Mouse (Mus musculus) thymus, adult 18-20 months (tissue): ENCODE data around the gene Ptpn6.

Source experiments
- DNase-seq, 2 experiments: peaks; one replicate each; pipeline ENCODE4 v3.0.0; 2022; ENCODE audit warnings: mixed read lengths in 2 of 2

The Ptpn6 gene

DNA sequence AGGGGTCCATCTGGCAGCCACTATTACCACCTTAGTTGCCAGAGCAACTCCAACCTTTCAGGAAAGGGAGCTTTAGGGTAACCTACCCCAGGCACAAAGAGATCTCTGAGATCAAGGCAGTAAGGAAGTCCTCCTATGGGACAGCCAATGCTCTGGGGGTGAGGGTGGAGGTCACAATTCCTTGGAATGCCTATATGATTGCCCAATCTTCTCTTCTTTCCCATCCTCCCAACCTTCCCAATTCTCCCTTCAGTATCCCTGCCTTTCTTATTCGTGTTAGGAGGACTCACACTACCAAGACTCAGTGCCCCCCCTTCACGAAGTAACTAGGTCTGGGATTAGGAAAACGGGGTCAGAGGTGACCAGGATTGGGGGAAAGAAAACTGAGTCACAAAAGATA, 16.8 kb upstream of the Ptpn6 start:
- no peak for DNase-seq

DNA sequence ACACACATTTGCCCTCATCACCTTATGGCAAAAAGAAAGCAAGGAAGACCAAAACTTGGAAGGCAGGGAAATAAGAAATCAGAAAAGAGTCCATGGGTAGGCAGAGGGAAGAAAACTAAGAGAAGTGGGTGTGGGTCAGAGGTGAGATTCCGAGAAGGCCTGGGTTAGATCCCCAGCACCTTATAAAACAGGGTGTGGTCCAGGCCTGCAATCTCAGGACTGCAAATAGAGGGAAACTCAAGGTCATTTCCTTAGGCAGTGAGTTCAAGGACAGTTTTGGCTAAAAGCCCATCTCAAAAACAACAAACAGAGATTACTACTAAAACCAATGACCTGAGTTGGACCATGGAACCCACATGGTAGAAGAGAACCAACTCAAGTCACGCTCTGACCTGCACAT, 15.3 kb upstream of the Ptpn6 start:
- DNase-seq = no peak

DNA sequence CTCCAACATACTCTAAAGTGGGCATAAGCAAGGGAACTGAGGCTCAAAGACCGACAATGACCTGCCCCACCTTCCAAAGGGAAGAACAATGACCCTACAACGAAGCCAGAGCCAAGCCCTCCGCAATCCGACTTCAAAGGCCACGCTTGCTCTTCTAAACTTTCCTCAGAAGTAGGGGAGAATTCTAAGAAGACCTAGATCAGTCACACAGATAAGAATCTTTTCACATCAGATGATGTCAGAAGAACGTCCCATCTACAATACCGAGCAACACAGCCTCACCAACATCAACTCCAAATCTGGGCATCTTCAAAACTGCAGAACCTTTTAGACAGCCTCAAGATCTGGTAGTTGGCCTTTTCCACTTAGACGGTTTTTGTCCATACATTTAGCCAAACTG, 11.9 kb upstream of the Ptpn6 start:
- no peak for DNase-seq

DNA sequence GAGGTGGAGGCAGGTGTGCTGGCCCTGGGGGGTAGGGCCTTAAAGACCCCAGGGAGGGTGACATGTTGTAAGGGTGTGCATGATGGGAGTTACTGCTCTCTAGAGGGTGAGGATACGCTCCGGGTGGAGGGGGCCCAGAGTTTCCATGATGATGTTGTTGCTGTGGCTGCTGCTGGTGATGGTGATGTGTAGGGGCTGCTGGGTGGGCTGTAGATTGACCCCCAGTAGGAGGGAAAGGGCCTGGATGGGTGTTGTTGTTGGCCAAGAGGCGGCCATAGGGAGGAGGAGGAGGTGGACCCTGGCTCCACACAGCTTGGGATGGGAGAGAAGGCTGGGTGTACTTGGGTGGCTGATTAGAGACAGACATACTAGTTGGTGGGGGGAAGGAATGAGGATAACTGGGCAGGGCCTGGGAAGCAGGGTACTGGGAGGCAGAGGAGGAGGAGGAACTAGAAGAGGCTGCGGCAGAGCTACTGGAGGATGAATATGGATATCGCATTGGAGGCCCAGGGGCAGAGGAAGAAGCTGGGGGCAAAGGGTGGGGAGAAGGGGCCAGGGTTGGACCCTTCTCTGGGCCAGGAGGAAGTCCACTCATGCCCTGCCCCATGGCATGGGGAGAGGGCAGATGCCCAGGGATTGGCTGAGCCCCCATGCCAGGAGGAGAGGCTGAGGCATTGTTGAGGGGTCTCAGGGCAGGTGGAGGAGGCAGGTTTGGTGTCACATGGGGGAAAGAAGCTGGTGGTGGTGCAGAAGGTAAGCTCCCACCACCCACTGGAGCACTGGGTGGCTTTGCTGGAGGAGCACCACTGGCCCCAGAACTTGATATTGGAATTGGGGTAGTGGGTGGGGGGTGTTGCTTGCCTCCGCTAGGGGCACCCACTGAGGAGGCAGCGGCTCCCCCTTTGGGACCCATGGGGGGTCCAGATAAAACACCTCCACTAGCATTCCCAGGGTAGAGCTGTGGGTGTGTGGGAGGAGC, 8.4 kb upstream of the Ptpn6 start:
- peak in 1 of 2 experiments; percentile 12 for DNase-seq

DNA sequence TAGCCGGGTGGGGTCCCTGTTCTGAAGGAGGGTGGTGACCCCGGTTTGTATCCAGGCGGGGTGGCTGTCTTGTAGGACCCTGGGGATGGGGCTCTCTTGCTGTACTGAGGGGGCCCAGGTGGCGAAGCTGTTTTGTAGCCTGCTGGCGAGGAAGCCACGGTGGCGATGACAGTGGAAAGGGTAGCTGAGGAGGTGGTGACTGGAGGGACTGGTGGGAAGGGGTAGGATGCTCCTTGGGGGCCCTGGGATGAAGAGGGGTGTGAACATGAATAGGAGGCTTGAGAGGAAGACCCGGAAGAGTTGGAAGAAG, 7.7 kb upstream of the Ptpn6 start:
- DNase-seq = peak in 1 of 2 experiments; percentile 45

DNA sequence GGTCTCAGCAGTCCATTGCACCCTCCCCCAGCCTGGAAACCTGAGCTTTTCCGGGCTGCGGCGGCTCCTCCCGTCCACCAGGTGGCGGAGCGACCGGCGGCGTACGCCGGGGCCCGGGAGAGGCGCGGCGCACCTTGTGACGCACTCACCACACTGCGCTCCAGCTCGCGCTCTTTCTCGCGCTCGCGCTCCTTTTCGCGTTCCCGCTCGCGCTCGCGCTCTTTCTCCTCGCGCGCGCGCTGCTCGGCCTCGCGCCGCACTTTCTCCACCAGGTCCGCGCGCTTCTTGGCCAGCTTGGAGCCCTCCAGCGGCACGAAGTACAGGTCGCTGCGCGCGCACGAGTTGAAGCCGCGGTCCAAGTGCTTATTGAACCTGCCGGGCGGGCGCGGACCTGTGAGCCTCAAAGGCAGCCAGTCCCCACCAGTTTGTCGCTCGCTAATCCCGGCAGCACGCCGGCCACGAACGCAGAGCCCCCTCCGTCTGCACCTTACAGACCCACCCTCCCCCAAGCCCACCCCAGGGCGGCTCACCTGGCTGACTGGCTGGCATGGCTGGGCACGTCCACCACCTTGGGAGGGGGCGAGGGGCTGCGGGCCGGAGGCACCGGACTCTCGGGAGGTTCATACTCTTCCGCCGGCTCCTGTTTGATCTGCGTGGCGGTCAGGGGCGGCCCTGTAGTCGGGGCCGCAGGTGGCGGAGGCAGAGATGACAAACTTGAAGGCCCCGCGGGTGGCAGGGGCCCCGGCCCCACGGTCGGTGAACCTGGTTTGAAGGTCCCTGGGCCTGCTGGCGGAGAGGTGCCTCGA, 7.2 kb upstream of the Ptpn6 start:
- peak; percentile 88 for DNase-seq

DNA sequence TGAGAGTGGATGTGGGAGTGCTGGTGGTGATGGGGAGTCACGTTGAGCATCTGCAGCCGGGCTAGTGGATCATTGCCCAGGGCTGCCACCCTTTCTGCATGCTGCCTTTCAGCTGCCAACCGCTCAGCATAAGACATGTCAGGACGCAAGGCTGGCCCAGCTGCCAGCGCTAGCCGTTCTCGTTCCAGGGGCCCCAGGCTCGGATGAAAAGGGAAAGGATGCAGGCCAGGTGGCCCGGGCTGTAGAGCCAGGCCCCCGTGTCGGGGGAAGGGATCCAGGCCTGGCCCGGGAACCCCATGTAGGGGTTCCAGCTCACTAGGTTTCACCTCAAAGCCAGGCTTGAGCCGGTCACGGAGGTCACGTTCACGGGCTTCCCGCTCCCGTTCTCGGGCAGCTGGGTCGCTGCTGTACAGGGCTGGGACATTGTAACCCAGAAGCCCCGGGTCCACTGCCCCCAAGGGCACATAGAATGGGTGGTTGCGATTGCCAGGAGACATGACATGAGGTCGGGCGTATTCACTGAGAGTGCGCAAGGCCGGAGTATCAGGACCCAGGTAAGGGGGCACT, 6.3 kb upstream of the Ptpn6 start:
- DNase-seq = peak in 1 of 2 experiments; percentile 62

DNA sequence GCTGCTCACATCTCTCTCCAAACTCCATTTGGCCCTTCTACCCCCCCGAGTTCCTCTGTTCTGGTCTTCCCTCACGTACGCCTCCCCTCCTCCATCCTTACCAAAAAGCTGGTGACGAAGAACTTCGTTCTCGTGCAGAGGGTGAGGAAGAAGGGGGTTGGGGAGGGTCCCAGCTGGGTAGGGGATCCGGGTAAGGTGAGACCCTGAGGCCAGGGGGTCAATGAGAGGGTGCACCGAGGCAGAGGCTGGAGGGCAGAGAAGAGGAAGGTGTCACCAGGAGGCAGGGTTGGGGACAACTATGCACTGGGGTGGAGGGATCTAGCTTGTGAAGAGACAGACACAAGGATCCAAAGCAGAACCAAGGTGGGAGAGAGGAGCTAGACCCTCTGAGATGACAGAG, 5.1 kb upstream of the Ptpn6 start:
- DNase-seq = peak in 1 of 2 experiments; percentile 14

DNA sequence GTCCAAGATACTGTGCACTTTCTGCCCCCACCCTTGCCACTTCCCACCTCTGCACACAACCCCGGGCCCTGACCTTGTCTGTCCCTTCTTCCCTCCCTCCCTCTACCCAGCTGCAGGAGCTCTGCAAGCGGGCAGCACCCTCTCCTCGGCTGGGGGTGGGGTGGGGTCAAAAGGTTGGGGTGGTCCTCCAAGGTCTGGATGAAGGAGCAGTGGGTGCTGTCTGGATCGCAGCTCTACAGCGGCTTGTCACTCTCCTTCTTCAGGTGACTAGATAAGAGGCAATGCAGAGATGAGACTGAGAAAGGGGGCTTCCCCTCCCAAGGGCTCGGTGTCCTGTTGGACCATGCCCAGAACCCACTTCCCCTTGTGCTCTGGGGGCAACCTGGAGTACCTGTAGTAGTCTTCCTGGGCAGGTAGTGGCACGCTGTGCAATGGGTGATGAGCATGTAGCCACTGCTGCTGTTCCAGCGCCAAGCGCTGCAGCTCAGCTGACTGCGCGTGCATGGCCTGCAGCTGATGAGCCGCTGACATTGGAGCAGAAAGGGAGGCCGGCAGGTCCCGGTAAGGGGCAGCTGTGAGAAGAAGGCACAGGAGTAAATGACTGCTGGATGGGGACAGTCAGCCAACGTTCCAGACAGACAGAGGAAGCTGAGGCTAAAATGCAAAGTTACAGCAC, 4.5 kb upstream of the Ptpn6 start:
- peak in 1 of 2 experiments; percentile 10 for DNase-seq

DNA sequence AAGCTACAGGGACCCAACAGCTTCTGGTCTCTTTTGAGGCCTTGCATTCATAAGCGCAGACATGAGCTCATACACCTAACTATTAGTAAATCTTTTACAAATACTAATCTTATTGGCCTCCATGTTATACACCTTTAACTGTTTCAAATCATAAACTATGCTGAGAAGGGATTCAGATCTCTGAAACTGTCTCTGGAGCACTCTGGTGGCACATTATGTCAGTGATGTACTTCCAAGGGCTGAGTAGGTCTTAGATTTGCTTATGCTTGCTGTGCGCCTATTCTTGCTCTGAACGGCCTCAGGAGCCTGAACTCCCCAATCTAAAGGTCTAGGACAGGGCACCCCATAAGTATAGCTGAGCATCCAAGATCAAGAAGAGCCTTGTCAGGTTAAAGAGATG, 3.3 kb upstream of the Ptpn6 start:
- no peak for DNase-seq

DNA sequence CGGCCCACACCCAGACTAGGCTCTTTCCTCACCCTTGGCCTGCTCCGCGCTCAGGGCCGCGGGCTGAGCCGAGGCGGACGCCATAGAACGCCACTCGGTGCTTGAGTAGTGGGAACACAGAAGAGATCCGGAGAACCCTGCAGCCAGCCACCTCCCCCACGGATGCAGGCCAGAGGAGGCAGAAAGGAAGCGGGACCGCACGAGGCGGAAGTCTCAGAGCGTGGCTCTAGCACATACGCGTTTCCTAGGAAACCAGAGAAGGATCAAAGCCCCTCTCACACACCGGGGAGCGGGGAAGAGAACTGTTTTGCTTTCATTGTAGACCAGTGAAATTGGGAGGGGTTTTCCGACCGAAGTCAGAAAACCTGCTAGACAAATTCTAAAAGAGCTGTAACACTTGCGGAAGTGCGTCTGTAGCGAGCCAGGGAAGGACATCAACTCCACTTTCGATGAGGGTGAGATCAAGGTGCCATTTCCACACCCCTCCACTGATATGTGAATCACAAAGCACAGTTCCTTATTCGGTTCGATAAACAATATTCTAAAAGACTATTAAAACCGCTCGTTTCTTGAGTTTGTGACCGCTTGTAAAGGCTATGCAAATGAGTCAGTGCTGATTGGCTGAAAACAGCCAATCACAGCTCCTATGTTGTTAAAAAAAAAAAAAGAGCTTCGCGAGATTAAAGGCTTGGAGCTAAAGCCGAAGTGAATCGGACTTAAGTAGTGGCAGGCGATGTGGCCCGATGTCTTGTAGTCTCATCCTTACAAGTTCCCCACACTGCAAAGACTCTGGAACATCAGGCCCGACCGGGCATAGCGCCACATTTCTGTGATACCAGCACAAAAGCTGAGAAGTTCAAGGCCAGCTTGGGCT, 2.6 kb upstream of the Ptpn6 start, which contains the start of gene Grcc10:
Gene Grcc10, minus strand, starts transcription at position 487 of the 874 bp plus-strand sequence.
- DNase-seq = peak; percentile 89 to 95

DNA sequence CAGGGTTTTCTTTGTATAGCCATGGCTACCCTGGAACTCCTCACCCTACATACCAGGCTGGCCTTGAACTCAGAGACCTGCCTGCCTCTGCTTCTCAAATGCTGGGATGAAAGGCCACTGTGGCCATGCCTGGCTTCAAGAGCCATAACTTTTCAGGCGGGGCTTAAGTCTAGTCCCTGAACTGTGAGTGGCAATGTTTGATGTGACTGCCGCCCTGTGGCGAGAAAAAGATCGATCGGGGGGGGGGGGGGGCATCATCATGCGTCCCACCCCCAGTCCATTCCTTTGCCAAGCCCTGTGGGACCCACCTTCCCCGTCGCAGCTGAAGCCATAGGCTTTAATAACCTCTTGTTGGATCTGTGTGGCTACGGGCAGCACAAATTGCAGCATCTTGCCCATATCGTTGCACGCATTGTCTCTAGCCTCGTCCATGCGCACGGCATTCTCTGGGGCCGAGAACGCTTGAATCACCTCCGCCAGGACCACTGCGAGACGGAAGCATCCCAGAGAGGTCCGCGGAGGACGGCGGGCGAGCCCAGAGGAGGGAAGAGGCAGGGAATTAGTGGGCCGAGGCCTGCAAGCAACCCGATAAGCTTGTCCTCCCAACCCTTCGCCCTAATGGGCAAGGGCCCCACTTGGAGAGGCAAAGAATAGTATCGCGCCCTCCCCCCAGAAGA, 1.8 kb upstream of the Ptpn6 start:
- DNase-seq = peak; percentile 55 to 59

DNA sequence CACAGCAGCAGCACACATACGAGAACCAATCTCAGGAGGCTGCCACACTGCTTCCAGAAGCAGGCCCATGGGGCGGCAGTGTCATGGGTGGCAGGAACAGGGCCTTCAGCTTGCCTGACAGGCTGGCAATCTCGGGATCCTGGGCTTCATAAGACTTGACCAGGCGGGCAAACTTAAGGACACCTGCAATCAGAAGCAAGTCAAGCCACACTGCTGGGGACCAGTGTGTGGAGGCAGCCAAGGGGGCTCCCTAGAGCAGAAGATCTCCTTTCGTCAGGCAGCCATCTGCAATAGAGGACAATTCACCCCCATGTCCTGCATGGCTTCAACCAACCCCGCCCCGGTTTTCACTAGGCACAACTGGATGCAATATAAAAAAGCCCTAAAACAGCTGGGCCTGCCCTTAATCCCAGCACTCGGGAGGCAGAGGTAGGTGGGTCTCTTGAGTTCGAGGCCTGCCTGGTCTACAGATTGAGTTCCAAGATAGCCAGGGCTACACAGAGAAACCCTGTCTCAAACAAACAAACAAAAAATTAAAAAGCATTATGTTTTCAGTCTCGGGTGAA, 800 bp upstream of the Ptpn6 start:
- no peak for DNase-seq

DNA sequence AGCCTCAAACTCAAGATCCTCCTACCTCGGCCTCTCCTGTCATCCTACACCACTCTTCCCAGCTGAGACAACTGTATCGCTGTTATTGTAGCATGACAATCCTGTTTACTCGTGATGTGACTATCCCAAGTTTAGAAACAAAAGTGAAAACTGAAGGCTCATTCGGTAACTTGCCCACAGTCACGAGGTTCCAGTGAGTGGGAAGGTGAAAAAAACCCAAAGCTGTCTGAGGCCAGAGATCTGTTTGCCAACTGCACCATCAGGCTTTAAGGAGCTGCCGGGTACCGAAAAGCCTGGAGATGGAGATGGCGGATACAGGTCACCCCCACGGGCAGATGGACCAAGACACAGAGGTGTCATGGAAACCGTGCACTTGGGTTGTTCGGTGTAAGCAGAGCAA, 1.5 kb downstream of the Ptpn6 start:
- no peak for DNase-seq

DNA sequence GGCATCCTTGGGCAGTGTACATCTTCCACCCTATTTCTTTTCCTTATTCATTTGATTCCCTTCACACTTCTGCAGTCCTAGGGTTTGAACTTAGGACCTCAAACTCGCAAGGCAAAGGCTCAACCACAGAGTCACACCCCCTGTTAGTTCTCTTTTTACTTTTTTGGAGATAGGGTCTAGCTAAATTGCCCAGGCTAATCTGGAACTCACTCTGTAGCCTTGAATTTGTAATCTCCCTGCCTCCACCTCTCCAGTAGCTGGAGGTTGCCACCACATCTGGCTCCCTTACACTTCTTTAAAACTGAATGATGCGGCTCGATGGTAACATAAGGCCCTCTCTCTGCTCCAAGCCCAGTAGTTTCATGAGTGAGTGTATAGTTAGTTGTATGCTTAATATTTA, 4.1 kb downstream of the Ptpn6 start:
- no peak for DNase-seq

DNA sequence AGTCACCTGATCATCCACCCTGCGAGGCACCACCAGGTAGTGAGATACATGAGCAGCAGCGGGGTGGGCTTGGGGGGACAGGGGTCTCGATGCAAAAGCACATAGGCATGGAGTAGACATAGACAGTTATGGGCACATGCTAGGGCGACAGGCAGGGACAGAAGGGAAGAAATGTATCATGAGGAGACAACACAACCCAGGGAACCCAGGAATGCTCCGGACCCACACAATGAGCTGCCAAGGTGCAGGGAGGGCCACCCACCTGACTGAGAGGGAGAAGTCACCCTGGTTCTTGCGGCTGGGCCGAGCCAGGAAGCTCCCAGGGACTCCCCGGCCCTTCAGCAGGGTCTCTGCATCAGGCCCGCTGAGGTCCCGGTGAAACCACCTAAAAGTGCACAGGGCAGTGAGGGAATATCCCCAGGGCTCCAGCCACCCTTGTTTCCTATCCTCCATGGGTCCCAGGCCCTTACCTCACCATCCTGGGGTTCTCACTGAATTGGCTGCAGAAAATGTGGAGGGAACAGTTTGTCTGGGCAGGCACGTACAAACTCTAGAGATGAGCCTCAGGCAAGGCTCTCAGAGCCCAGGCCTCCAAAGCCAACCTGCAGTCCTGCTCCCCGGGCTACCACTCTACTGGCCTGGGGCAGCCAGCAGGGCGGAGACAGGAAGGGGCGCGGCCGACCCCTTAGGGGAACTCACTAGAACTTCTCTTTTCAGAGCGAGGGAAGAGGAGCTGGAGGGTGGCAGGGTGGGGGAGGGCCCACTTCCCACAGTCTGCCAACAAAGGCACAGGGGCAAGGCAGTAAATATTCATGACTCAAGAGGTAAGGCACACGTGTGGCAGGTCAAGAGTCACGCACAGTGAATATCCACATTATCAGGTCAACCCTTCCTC, 5.8 kb downstream of the Ptpn6 start:
- DNase-seq = peak; percentile 84 to 89

DNA sequence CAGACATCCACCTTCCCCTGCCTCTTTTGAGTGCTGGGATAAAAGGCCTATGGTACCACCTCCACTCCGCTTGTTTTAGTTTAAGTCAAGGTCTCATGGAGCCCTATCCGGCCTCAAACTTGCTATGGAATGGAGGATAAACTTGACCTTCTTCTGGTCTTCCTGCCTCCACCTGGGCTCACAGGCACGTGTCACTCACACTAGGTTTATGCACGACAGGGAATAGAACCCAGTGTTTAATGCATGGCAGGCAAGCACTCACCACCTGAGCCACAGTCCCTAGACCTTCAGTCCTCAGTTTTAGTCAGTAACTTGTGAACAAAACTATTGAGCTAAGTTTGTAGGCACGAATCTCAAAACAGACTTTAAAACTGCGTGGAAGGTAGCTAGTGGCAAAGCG, 7.5 kb downstream of the Ptpn6 start:
- DNase-seq = peak in 1 of 2 experiments; percentile 9

DNA sequence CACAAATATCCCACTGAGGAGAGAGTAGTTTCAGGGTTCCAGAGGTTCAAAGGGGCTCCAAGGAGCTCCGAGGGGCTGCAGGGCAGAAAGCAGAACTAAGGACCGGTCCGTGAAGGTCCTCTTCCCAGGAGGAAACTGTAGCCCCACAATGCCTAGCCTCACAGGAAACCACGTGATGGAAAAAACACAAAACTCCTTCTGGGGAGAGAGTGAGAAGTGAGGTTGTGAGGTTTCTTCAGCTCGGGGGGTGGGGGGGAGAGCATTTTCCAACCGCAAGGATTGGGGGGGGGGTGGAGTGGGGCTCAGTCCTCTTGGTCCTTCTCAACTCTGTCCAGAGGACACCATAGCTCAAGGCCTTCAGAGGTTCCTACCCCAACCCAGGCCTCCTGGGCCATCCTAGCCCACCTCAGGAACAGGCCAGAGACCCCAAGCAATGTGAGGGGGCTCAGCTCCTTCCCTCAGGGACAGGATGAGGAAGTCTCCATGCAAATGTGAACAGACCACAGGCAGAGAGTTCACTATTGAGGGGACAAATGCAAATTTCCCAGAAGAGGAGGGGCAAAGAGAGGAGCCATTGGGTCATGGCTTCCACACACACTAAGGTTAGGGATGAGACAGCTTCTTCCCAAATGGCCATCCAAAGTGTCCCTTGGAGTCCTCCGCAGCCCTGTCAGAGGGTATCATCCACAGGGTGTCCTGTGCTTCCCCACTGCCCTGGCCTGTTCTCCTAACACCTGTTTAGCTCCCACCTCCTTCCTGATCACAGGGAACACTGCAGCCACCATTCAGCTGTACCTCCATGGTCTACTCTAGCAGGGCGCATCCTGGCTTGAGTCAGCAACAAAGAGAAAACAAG, 8.4 kb downstream of the Ptpn6 start:
- peak in 1 of 2 experiments; percentile 70 for DNase-seq

DNA sequence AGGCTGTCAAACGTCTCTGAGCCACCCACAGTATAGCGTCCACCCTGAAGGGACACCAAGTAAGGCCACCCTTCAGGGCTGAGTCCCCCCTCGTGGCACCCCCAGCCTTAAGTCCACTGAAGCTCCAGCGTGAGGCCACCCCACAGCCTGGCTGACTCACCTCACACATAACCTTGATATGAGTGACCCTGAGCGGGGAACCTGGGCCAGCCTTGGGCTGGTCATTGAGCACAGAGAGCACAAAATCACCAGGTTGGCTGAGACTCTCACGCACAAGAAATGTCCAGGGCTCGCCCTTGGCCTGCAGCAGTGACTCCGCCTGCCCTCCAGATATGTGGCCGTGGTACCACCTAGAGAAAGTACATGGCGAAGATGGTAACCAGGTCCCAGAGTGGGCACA, 9.9 kb downstream of the Ptpn6 start:
- no peak for DNase-seq
